Mouse (Mus musculus): ENCODE measurements around the gene Mob3b. TPM values are rescaled to one million over a fixed set of nuclear protein-coding genes. Genes with fewer than 3 reads are reported as not detected.

Gene Mob3b
- polyA plus RNA-seq, 1 experiment = not detected

GRCm38 (mm10) chr4:35063146-35063719, 94.1 kb downstream of the Mob3b start:
- H3K4me3 ChIP-seq (replicated peaks) = no peak overlapping the region
- H3K36me3 ChIP-seq (ENCODE audit: control insufficient read depth) = no peaks in the 10 kb centered on the region
- no peaks in the 10 kb centered on the region for H3K27me3 ChIP-seq (ENCODE audit: control insufficient read depth)
- no peaks in the 10 kb centered on the region for H3K4me1 ChIP-seq (ENCODE audit: control insufficient read depth)
- H3K9me3 ChIP-seq (ENCODE audit: control insufficient read depth, low read length) = no peaks in the 10 kb centered on the region
- TF ChIP-seq GATA1 (IDR thresholded peaks at IDR 0.05; ENCODE audit: low read length) = no peak
- TF ChIP-seq TAL1 (IDR thresholded peaks at IDR 0.05; ENCODE audit: low read length) = no peak

DNA sequence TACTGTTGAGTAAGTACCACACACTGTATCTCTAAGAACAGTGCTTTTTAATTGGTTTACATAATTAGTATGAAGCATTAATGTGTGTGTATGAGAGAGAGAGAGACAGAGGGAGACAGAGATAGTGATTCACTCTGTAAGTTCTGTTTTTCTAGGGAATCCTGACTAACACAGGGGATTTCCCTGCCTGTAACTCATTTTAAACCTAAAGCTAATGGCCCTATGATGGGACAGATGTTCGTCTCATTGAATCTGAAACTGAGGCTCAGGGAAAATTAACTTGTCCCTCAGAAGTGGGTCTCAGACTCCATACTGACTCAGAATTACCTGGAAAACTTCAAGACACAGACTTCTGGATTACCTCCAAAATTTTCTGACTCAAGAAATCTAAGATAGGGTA, 96.3 kb downstream of the Mob3b start:
- Histone ChIP-seq H3K36me3 (ENCODE audit: control insufficient read depth) (no peaks in the 10 kb centered on the region), H3K4me1 (ENCODE audit: control insufficient read depth) (no peaks in the 10 kb centered on the region), H3K4me3 (replicated peaks) (no peak overlapping the region), H3K27me3 (ENCODE audit: control insufficient read depth) (no peaks in the 10 kb centered on the region), H3K9me3 (ENCODE audit: control insufficient read depth, low read length) (no peaks in the 10 kb centered on the region)
- TF ChIP-seq TAL1 (IDR thresholded peaks at IDR 0.05; ENCODE audit: low read length) (no peak), GATA1 (IDR thresholded peaks at IDR 0.05; ENCODE audit: low read length) (no peak)

- no peak for TF ChIP-seq TAL1 (IDR thresholded peaks at IDR 0.05; ENCODE audit: low read length)
- no peak for TF ChIP-seq GATA1 (IDR thresholded peaks at IDR 0.05; ENCODE audit: low read length)
- no peaks in the 10 kb centered on the region for H3K9me3 ChIP-seq (ENCODE audit: control insufficient read depth, low read length)
- no peaks in the 10 kb centered on the region for H3K4me1 ChIP-seq (ENCODE audit: control insufficient read depth)
- no peak overlapping the region for H3K4me3 ChIP-seq (replicated peaks)
- H3K27me3 ChIP-seq (ENCODE audit: control insufficient read depth) = no peaks in the 10 kb centered on the region
- no peaks in the 10 kb centered on the region for H3K36me3 ChIP-seq (ENCODE audit: control insufficient read depth)
Measured at GRCm38 (mm10) chr4:35060401-35060800, 96.9 kb downstream of the Mob3b start.

GRCm38 (mm10) chr4:35054362-35054761, 102.9 kb downstream of the Mob3b start:
- Histone ChIP-seq H3K27me3 (ENCODE audit: control insufficient read depth) (no peaks in the 10 kb centered on the region), H3K4me3 (replicated peaks) (no peak overlapping the region), H3K4me1 (ENCODE audit: control insufficient read depth) (no peaks in the 10 kb centered on the region), H3K9me3 (ENCODE audit: control insufficient read depth, low read length) (no peaks in the 10 kb centered on the region), H3K36me3 (ENCODE audit: control insufficient read depth) (no peaks in the 10 kb centered on the region)
- TF ChIP-seq GATA1 (IDR thresholded peaks at IDR 0.05; ENCODE audit: low read length) = no peak
- TF ChIP-seq TAL1 (IDR thresholded peaks at IDR 0.05; ENCODE audit: low read length) = no peak

GRCm38 (mm10) chr4:35052174-35052942, 104.9 kb downstream of the Mob3b start:
- TF ChIP-seq GATA1 (IDR thresholded peaks at IDR 0.05; ENCODE audit: low read length) (no peak), TAL1 (IDR thresholded peaks at IDR 0.05; ENCODE audit: low read length) (no peak)
- Histone ChIP-seq H3K27me3 (ENCODE audit: control insufficient read depth) (no peaks in the 10 kb centered on the region), H3K4me3 (replicated peaks) (no peak overlapping the region), H3K4me1 (ENCODE audit: control insufficient read depth) (no peaks in the 10 kb centered on the region), H3K36me3 (ENCODE audit: control insufficient read depth) (no peaks in the 10 kb centered on the region), H3K9me3 (ENCODE audit: control insufficient read depth, low read length) (no peaks in the 10 kb centered on the region)

- no peak overlapping the region for H3K4me3 ChIP-seq (replicated peaks)
- H3K36me3 ChIP-seq (ENCODE audit: control insufficient read depth) = no peaks in the 10 kb centered on the region
- H3K4me1 ChIP-seq (ENCODE audit: control insufficient read depth) = no peaks in the 10 kb centered on the region
- H3K9me3 ChIP-seq (ENCODE audit: control insufficient read depth, low read length) = no peaks in the 10 kb centered on the region
- H3K27me3 ChIP-seq (ENCODE audit: control insufficient read depth) = no peaks in the 10 kb centered on the region
- TF ChIP-seq TAL1 (IDR thresholded peaks at IDR 0.05; ENCODE audit: low read length) (no peak), GATA1 (IDR thresholded peaks at IDR 0.05; ENCODE audit: low read length) (no peak)
Measured at GRCm38 (mm10) chr4:35051152-35051551, 106.1 kb downstream of the Mob3b start.

GRCm38 (mm10) chr4:35049742-35050058, 107.6 kb downstream of the Mob3b start:
- Histone ChIP-seq H3K36me3 (ENCODE audit: control insufficient read depth) (no peaks in the 10 kb centered on the region), H3K9me3 (ENCODE audit: control insufficient read depth, low read length) (no peaks in the 10 kb centered on the region), H3K4me1 (ENCODE audit: control insufficient read depth) (no peaks in the 10 kb centered on the region), H3K4me3 (replicated peaks) (no peak overlapping the region), H3K27me3 (ENCODE audit: control insufficient read depth) (no peaks in the 10 kb centered on the region)
- no peak for TF ChIP-seq GATA1 (IDR thresholded peaks at IDR 0.05; ENCODE audit: low read length)
- no peak for TF ChIP-seq TAL1 (IDR thresholded peaks at IDR 0.05; ENCODE audit: low read length)

GRCm38 (mm10) chr4:35049036-35049741, 108.1 kb downstream of the Mob3b start:
- Histone ChIP-seq H3K4me1 (ENCODE audit: control insufficient read depth) (no peaks in the 10 kb centered on the region), H3K9me3 (ENCODE audit: control insufficient read depth, low read length) (no peaks in the 10 kb centered on the region), H3K4me3 (replicated peaks) (no peak overlapping the region), H3K27me3 (ENCODE audit: control insufficient read depth) (no peaks in the 10 kb centered on the region), H3K36me3 (ENCODE audit: control insufficient read depth) (no peaks in the 10 kb centered on the region)
- no peak for TF ChIP-seq GATA1 (IDR thresholded peaks at IDR 0.05; ENCODE audit: low read length)
- no peak for TF ChIP-seq TAL1 (IDR thresholded peaks at IDR 0.05; ENCODE audit: low read length)

GRCm38 (mm10) chr4:35040896-35041295, 116.4 kb downstream of the Mob3b start:
- Histone ChIP-seq H3K4me1 (ENCODE audit: control insufficient read depth) (no peaks in the 10 kb centered on the region), H3K9me3 (ENCODE audit: control insufficient read depth, low read length) (peaks cover 2% of the 10 kb centered on the region; the same call in 1 of the 2 replicates), H3K4me3 (replicated peaks) (no peak overlapping the region), H3K36me3 (ENCODE audit: control insufficient read depth) (no peaks in the 10 kb centered on the region; the same call in 1 of the 2 replicates), H3K27me3 (ENCODE audit: control insufficient read depth) (no peaks in the 10 kb centered on the region)
- no peak for TF ChIP-seq TAL1 (IDR thresholded peaks at IDR 0.05; ENCODE audit: low read length)
- TF ChIP-seq GATA1 (IDR thresholded peaks at IDR 0.05; ENCODE audit: low read length) = no peak

Data from erythroblast, embryonic 14.5 days (primary cell).